In the genomic region with DNA sequence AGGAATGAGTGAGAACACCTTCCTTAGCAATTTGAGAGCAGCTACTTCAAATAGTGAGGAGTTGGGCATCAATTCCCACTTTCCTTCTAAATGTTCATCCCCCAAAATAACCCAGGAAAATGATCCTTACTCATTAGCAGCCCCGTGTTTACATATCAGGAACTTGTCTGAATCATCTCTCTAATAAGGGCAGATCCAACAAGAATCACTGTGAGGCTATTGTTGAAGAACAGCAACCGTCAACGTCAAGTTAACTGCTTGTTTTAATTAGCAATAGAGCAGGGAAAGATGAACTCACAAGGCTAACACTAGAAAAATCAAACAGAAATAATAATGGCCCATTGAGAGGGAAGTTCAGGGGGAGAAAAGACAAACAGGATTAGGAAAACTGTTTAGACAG, we compare ENCODE assay signal across 23 mouse cellular contexts.
DNase-seq lines count a peak whose midpoint lies in the region; ATAC-seq lines count a peak whose summit lies in the region.
"Had no signal": no experiment of that assay in that cellular context is flagged by ENCODE, and none has a peak within 500 bp of the region (broad histone marks: within the 10 kb centered on the region; RNA-seq: fewer than 3 reads in every experiment).

No protein-coding gene starts in this region.

- DNase-seq in midbrain, embryonic 11.5 days (ENCODE audit: low spot score, missing footprints): peak; percentile 35
- peak; percentile 66 for DNase-seq in Muller cell, postnatal 12 days (ENCODE audit: inconsistent ontology term)
- DNase-seq in retina, embryonic 14.5 days (ENCODE audit: low spot score): peak; percentile 35
- DNase-seq in retina, postnatal 1 day: peak; percentile 75
- no peak for DNase-seq in lung, postnatal 36 days
- DNase-seq: adrenal gland, adult 2 months; adrenal gland, adult 8-10 months; adrenal gland, postnatal 10 days; adrenal gland, postnatal 14 days; adrenal gland, postnatal 25 days; adrenal gland, postnatal 36 days; B cell, adult 2 months; cerebellum, adult 11 months; cerebellum, adult 11-12 months; cerebellum, adult 18-20 months; cerebellum, adult 2 months had no signal

- H3K27ac ChIP-seq in midbrain, embryonic 11.5 days (ENCODE audit: low read depth, low read length): no peak overlapping the region
- no peak overlapping the region for H3K27ac ChIP-seq in midbrain, embryonic 16.5 days (ENCODE audit: low read length)

- H3K36me3 ChIP-seq in midbrain, embryonic 11.5 days (ENCODE audit: control insufficient read depth, insufficient read depth, low read length): no peaks in the 10 kb centered on the region
- no peaks in the 10 kb centered on the region for H3K36me3 ChIP-seq in midbrain, embryonic 16.5 days (ENCODE audit: control insufficient read depth, insufficient read depth, low read length)
- H3K36me3 ChIP-seq: G1E had no signal

- no peaks in the 10 kb centered on the region for H3K27me3 ChIP-seq in midbrain, embryonic 11.5 days (ENCODE audit: control insufficient read depth, insufficient read depth, low read length)
- no peaks in the 10 kb centered on the region for H3K27me3 ChIP-seq in midbrain, embryonic 16.5 days (ENCODE audit: control insufficient read depth, insufficient read depth, low read depth, low read length)
- H3K27me3 ChIP-seq: CH12.LX had no signal

- no peak overlapping the region for H3K4me3 ChIP-seq in midbrain, embryonic 11.5 days (ENCODE audit: low read depth, low read length)
- H3K4me3 ChIP-seq in midbrain, embryonic 16.5 days (ENCODE audit: low read depth, low read length): no peak overlapping the region

- H3K4me2 ChIP-seq in midbrain, embryonic 11.5 days: no peak overlapping the region
- H3K4me2 ChIP-seq in midbrain, embryonic 16.5 days (ENCODE audit: low read length): no peak overlapping the region

- no peak for ATAC-seq in midbrain, embryonic 11.5 days (ENCODE audit: low FRiP score)
- ATAC-seq in midbrain, embryonic 16.5 days: no peak
- no peak for ATAC-seq in megakaryocyte, adult 5-6 weeks (ENCODE audit: poor library complexity, severe bottlenecking)
- no peak for ATAC-seq in CD4-positive, CD25-positive, alpha-beta regulatory T cell, adult 4 months
- ATAC-seq: activated CD4-positive, CD25-positive, alpha-beta regulatory T cell, adult 4 months; Patski had no signal

- no peaks in the 10 kb centered on the region for H3K9me3 ChIP-seq in midbrain, embryonic 11.5 days (ENCODE audit: control insufficient read depth, low read length)
- H3K9me3 ChIP-seq in midbrain, embryonic 16.5 days (replicated peaks; ENCODE audit: control insufficient read depth, low read length, poor library complexity, severe bottlenecking): no peaks in the 10 kb centered on the region

- H3K4me1 ChIP-seq in midbrain, embryonic 11.5 days (ENCODE audit: control insufficient read depth, insufficient read depth, low read length): no peaks in the 10 kb centered on the region
- no peaks in the 10 kb centered on the region for H3K4me1 ChIP-seq in midbrain, embryonic 16.5 days (ENCODE audit: control insufficient read depth, insufficient read depth, low read length)

- no peak overlapping the region for H3K9ac ChIP-seq in midbrain, embryonic 11.5 days (ENCODE audit: low read length)
- no peak overlapping the region for H3K9ac ChIP-seq in midbrain, embryonic 16.5 days (ENCODE audit: low read depth, low read length)

- WGBS in midbrain, embryonic 11.5 days: 81% methylated on average over 3 of the region's 3 CpGs
- 59% methylated on average over 3 of the region's 3 CpGs for WGBS in midbrain, embryonic 16.5 days
